Mouse (Mus musculus) thymus, adult 2 months (tissue): ENCODE results near the gene Cadm4. TPM values are rescaled to one million over a fixed set of nuclear protein-coding genes. Genes with fewer than 3 reads are reported as not detected.

ENCODE experiments used
- DNase-seq: peaks from one replicate; pipeline ENCODE4 v3.0.0; 2021
- H3K27ac ChIP-seq: fragments of 200-500 bp; 2 replicates; pipeline ENCODE4 v1.5.1; 2012; ENCODE audit warnings: low read length, control low read depth; ENCODE audit not compliant: control insufficient read depth, insufficient read depth
- H3K27me3 ChIP-seq: fragments of 200-500 bp; 2 replicates; pipeline ENCODE4 v1.6.1; 2012; ENCODE audit warnings: mild to moderate bottlenecking, low read length, moderate library complexity, mixed read lengths; ENCODE audit not compliant: control insufficient read depth, insufficient read depth
- H3K36me3 ChIP-seq: fragments of 200-500 bp; 2 replicates; pipeline ENCODE4 v1.6.1; 2012; ENCODE audit warnings: mild to moderate bottlenecking, low read length, moderate library complexity; ENCODE audit not compliant: control insufficient read depth, insufficient read depth
- H3K4me1 ChIP-seq: fragments of 200-500 bp; replicated peaks from 2 replicates; pipeline ENCODE4 v1.6.1; 2012; ENCODE audit warnings: low read length; ENCODE audit not compliant: control insufficient read depth, insufficient read depth
- H3K4me3 ChIP-seq: fragments of 200-500 bp; 2 replicates; pipeline ENCODE4 v1.5.1; 2012; ENCODE audit warnings: mild to moderate bottlenecking, low read length, control low read depth, moderate library complexity; ENCODE audit not compliant: control insufficient read depth, insufficient read depth
- CTCF ChIP-seq: fragments of 200-500 bp; IDR thresholded peaks from 2 replicates; pipeline ENCODE4 v1.5.1; 2012; ENCODE audit warnings: mild to moderate bottlenecking, control low read depth, low read length, moderate library complexity, borderline replicate concordance; ENCODE audit not compliant: control insufficient read depth, poor library complexity, insufficient read depth; ENCODE audit errors: extremely low read depth
- POLR2A ChIP-seq: fragments of 200-500 bp; IDR thresholded peaks from 2 replicates; pipeline ENCODE4 v1.6.1; 2012; ENCODE audit warnings: mild to moderate bottlenecking, low read length, control low read depth, moderate library complexity; ENCODE audit not compliant: control insufficient read depth, poor library complexity, insufficient read depth; ENCODE audit errors: extremely low read depth
- WGBS: fragments of 180-500 bp; shearing (Covaris S2); methylation state at CpG from one replicate; pipeline ENCODE4 v1.1.7; 2018; 5-methylcytosine and 5-hydroxymethylcytosine counted together
- polyA plus RNA-seq: library from polyadenylated mRNA; depleted of rRNA; stranded (reverse); fragments of >200 nt; gene quantifications from 2 replicates; pipeline ENCODE4 v1.2.3, GENCODE M21; 2012

The Cadm4 gene
- polyA plus RNA-seq, 1 experiment = 6.4 TPM

DNA sequence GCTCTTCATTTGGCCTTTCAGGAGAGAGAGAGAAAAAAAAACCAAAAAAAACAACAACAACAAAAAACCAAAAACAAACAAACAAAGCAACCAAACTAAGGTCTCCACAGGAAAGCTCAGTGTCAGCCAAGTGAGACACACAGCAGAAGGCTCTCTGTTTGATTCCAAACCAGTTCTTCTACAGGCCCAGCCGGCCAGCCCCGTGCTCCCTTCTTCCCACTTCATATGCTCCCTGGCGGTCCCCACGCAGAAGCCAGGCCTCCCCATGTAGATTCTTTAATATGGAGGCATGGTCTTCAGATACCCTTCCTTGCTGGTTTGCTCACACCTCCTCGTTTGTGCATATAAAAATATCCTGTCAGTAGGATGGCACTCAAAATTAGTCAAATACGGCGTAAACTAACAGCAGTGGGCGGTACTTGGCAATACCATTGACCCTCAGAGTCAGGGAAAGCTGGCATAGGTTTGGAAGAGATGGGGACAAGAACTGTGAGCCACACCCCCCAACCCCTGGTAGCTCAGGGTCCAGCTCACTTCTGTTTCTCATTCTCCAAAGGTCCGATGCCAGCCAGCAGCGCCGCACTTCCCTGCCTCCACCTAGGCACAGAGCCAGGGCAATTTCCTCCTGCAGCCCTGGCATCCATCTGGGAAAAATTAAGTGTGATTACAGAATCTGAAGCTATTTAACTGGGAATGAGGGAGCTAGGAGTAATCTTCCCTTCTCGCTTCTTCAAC, 44.0 kb downstream of the Cadm4 start:
- TF ChIP-seq POLR2A (no peak), CTCF (no peak)
- no peak for DNase-seq
- WGBS = 94% methylated on average over 12 of the region's 12 CpGs

DNA sequence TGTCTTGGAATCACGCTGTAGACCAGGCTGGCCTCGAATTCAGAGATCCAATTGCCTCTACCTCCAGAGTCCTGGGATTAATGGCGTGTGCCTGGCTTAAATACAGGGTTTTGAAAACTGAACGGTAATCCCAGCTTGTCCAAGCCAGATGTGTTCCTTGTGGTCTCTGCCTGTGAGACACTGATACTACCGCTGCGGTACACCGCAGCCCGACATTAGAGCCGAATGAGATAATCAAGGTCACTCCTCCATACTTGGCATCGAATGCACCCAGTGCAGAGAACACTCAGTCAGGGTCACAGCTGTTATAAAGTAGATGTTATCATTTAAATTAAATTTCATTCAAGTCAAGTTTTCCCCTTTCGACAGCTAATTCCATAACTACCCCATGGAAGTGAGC, 47.0 kb downstream of the Cadm4 start:
- no peak overlapping the region for H3K27ac ChIP-seq
- no peaks in the 10 kb centered on the region for H3K27me3 ChIP-seq
- no peak overlapping the region for H3K4me3 ChIP-seq
- peaks cover 21% of the 10 kb centered on the region for H3K4me1 ChIP-seq
- no peak for DNase-seq
- H3K36me3 ChIP-seq = peaks cover 4% of the 10 kb centered on the region; the same call in 1 of the 2 replicates
- WGBS = 98% methylated on average over 11 of the region's 11 CpGs
- TF ChIP-seq CTCF = no peak
- TF ChIP-seq POLR2A = no peak

More for the DNA sequence above, 44.0 kb downstream of the Cadm4 start:
- H3K27me3 ChIP-seq = no peaks in the 10 kb centered on the region
- peaks cover 6% of the 10 kb centered on the region for H3K4me1 ChIP-seq
- H3K4me3 ChIP-seq = no peak overlapping the region
- no peaks in the 10 kb centered on the region for H3K36me3 ChIP-seq
- H3K27ac ChIP-seq = no peak overlapping the region

DNA sequence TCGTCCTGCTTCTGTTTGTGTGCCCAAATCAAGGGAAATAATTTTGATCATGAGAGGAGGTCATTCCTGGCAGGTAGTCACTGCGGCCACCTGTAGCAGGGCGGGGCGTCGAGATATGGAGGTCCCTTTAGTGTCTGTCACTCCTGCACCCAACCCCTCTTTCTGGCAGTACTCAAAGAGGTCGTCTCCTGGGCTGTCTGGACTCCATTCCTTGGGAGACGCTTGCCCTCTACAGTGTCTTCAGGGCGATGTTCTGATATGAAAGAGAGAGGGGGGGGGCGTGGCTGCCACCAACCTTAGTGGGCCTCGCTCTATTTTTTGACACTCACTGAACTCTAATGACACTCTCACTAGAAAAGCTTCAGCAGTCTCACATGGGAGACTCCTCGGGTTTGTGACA, 47.8 kb downstream of the Cadm4 start:
- no peak for DNase-seq
- H3K4me1 ChIP-seq = peaks cover 21% of the 10 kb centered on the region
- peaks cover 7% of the 10 kb centered on the region; the same call in 1 of the 2 replicates for H3K36me3 ChIP-seq
- H3K27me3 ChIP-seq = no peaks in the 10 kb centered on the region
- TF ChIP-seq POLR2A (no peak), CTCF (no peak)
- WGBS = 60% methylated on average over 11 of the region's 11 CpGs
- H3K27ac ChIP-seq = no peak overlapping the region
- H3K4me3 ChIP-seq = peak overlapping the region; percentile 70

DNA sequence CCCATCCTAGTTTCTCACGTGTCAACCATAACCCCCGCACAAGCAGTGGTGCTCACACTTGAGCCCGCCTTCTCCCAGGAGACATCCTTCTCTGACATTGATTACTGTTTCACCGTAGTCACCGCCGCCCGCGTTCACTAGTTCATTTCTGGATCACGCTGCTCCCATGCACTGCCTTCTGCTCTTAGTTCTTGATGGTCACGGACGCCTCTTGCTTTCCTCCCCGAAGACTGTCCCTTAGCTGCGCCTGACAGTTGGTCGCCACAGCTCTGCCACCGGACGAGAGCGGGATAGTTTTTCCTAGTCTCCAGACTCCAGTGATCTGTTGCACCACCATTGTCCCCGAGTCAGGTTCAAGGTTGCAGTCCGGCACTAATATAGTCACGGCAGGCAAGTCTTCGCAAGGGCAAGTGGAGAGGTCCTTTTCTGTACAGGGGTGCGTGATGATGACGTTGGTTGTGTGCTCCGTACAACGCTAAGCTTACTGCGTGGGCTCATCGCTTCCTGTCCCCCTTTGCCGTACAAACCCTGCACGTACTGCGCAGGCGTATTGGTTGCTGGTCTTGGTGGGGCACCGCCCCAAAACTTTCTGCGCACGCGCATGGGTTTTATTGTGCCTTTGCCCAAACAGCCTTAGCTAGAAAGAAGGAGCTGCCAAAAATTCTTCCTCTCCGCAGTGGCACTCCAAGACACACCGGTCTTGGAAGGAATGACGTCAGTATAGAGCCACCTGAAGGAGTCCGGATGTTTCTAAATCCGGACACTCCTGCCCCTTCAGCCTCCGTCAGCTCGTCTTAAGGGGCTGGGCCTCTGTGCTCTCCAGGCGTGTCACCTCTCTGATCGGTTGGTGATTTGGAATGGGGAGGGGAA, 48.5 kb downstream of the Cadm4 start, which contains the start of gene Irgq:
Gene Irgq, plus strand, starts transcription at position 628 of the 870 bp plus-strand sequence.
- WGBS = under 1% methylated on average over 44 of the region's 44 CpGs
- peak within 1 kb of the TSS; percentile 70 for H3K4me3 ChIP-seq
- peaks cover 21% of the 10 kb centered on the region for H3K4me1 ChIP-seq
- H3K27ac ChIP-seq = peak within 1 kb of the TSS; percentile 54; the same call in 1 of the 2 replicates
- no peaks in the 10 kb centered on the region for H3K27me3 ChIP-seq
- peak; percentile 97 for DNase-seq
- peaks cover 7% of the 10 kb centered on the region; the same call in 1 of the 2 replicates for H3K36me3 ChIP-seq
- TF ChIP-seq CTCF = peak; percentile 11; the same call in 1 of the 2 replicates
- 0 out of 2 replicates have a peak, but pooled peaks have one; percentile 56 for TF ChIP-seq POLR2A

DNA sequence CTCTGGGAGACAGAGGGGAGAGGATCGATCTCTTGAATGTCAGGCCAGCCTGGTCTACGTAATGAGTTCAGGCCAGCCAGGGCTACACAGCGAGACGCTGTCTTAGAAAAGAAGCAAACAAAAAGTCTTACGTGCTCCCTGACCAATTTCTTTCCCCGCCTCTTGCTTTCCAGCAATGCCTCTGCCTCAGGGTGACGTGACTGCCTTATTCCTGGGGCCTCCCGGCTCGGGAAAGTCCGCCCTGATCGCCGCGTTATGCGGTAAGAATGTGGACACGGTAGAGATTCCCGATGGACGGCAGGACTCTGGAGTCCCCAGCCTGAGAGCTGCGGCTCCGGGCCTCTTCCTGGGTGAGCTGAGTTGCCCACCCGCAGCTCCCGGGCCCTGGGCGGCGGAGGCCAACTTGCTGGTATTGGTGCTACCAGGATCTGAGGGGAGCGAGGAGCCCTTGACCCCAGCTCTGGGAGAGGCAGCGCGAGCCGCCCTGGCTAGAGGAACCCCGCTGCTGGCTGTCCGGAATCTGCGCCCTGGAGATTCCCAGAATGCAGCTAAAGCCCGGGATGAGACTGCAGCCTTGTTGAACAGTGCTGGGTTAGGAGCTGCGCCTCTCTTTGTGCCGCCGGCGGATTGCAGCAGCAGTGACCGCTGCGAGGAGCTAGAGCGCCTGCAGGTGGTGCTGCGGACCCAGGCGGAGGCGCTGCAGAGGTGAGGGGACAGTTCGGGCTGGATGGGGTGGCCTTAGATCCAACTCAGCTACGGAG, 49.6 kb downstream of the Cadm4 start:
- peak; percentile 76 for DNase-seq
- peaks cover 21% of the 10 kb centered on the region for H3K4me1 ChIP-seq
- WGBS = 3% methylated on average over 43 of the region's 43 CpGs

More for the DNA sequence above, 49.6 kb downstream of the Cadm4 start:
- TF ChIP-seq CTCF = peak; percentile 70; the same call in 1 of the 2 replicates
- peak; percentile 38; the same call in 1 of the 2 replicates for TF ChIP-seq POLR2A
- Histone ChIP-seq H3K36me3 (peaks cover 7% of the 10 kb centered on the region; the same call in 1 of the 2 replicates), H3K4me3 (peak overlapping the region; percentile 70), H3K27me3 (no peaks in the 10 kb centered on the region), H3K27ac (peak overlapping the region; percentile 4; the same call in 1 of the 2 replicates)
